Mouse (Mus musculus) spleen, adult 2 months (tissue): Measurements from ENCODE around the gene Cwc22. TPM values are rescaled to one million over a fixed set of nuclear protein-coding genes. Genes with fewer than 3 reads are reported as not detected.

Experiments used
- DNase-seq, 2 experiments: peaks; one replicate each; pipeline versions ENCODE4 v3.0.0 to v3.0.0-alpha.2; 2012 to 2021; ENCODE audit warnings: low spot score in 2 of 2, low read depth in 1 of 2
- H3K27ac ChIP-seq: fragments of 200-500 bp; 2 replicates; pipeline ENCODE4 v1.5.1; 2012; ENCODE audit warnings: low read length, inconsistent platforms; ENCODE audit not compliant: insufficient read depth
- H3K27me3 ChIP-seq: fragments of 200-500 bp; 2 replicates; pipeline ENCODE4 v1.6.1; 2012; ENCODE audit warnings: mild to moderate bottlenecking, moderate library complexity, low read length, inconsistent platforms; ENCODE audit not compliant: control insufficient read depth, insufficient read depth
- H3K36me3 ChIP-seq: fragments of 200-500 bp; 2 replicates; pipeline ENCODE4 v1.6.1; 2012; ENCODE audit warnings: mild to moderate bottlenecking, low read length, inconsistent platforms; ENCODE audit not compliant: control insufficient read depth, insufficient read depth
- H3K4me1 ChIP-seq: fragments of 200-500 bp; 2 replicates; pipeline ENCODE4 v1.6.1; 2011; ENCODE audit warnings: inconsistent platforms; ENCODE audit not compliant: control insufficient read depth, insufficient read depth, insufficient read length
- H3K4me3 ChIP-seq: fragments of 200-500 bp; 2 replicates; pipeline ENCODE4 v1.5.1; 2011; ENCODE audit warnings: mild to moderate bottlenecking, inconsistent platforms; ENCODE audit not compliant: insufficient read depth, insufficient read length; ENCODE audit errors: extremely low read depth
- CTCF ChIP-seq: fragments of 200-500 bp; IDR thresholded peaks from 2 replicates; pipeline ENCODE4 v1.5.1; 2011; ENCODE audit warnings: mild to moderate bottlenecking, inconsistent platforms; ENCODE audit not compliant: insufficient read depth, insufficient read length, insufficient replicate concordance; ENCODE audit errors: extremely low read depth
- POLR2A ChIP-seq: fragments of 200-500 bp; IDR thresholded peaks from 2 replicates; pipeline ENCODE4 v1.6.1; 2011; ENCODE audit warnings: low read depth, low read length, inconsistent platforms
- WGBS: fragments of 180-500 bp; shearing (Covaris S2); methylation state at CpG from one replicate; pipeline ENCODE4 v1.1.7; 2018; 5-methylcytosine and 5-hydroxymethylcytosine counted together
- polyA plus RNA-seq: library from polyadenylated mRNA; depleted of rRNA; stranded (reverse); fragments of >200 nt; gene quantifications from 2 replicates; pipeline ENCODE4 v1.2.3, GENCODE M21; 2012

Cwc22 gene
- polyA plus RNA-seq, 1 experiment = 2.9 TPM

DNA sequence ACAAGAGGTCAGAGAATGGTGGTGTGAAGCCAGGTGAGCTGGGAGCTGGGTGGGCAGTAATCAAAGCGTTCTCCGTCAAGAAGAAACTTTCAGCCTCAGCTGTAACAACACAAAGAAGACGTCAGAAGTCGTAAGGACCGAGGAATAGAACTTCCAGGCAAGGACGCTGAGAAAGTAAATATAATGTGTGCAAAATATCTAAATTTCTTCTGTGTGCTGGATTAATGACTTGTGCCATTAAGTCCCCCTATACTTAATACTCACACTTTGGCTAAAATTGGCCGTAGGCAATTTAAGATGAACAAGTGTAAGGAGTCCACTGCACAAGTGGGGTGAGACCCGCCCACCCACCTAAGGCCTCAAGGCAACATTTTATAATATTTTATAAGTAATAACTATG, 51.3 kb downstream of the Cwc22 start:
- Histone ChIP-seq H3K27ac (no peak overlapping the region), H3K27me3 (no peaks in the 10 kb centered on the region), H3K4me3 (no peak overlapping the region), H3K36me3 (peaks cover 39% of the 10 kb centered on the region), H3K4me1 (no peaks in the 10 kb centered on the region)
- WGBS = 96% methylated on average over 8 of the region's 8 CpGs
- DNase-seq = no peak
- no peak for TF ChIP-seq POLR2A
- TF ChIP-seq CTCF = no peak

DNA sequence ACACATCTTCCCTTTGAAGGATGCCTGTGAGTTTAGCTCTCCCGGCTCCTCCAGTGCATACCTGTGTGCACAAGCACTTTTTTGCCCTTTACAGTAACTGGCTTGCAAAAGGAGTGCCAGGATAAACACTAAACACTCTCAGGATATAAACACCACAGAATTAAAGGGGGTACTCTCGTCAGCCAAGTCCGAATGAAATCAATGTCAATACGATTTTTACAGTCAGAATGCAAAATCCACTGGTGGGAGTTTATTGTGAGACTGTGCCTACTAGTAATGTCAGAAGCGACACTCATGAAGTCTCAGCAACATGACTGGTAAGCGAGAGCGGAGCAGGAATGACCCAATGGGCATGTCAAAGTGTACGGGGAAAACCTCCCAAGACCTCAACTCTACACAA, 52.7 kb downstream of the Cwc22 start:
- TF ChIP-seq CTCF (no peak), POLR2A (no peak)
- no peaks in the 10 kb centered on the region for H3K27me3 ChIP-seq
- H3K4me3 ChIP-seq = no peak overlapping the region
- no peak for DNase-seq
- H3K4me1 ChIP-seq = no peaks in the 10 kb centered on the region
- 96% methylated on average over 8 of the region's 8 CpGs for WGBS
- peaks cover 29% of the 10 kb centered on the region for H3K36me3 ChIP-seq
- H3K27ac ChIP-seq = no peak overlapping the region

DNA sequence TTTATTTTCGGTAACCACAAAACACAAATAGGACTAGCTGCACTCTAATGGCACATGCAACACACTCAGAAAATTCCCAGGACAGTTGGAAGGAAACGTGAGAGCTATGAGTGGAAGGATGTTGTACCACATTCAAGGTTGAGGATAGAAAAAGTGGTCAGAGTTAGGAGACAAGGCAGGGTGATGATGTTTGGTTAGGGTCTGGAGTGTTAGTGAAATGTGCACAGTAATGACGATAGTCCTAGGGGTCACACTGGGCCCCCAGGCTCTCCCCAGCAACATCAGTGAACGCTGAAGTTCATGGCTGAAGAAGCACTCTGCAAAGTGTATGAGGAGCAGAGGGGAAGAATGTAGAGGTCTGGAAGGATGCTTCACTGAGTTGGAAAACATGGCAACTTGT, 53.6 kb downstream of the Cwc22 start:
- H3K27me3 ChIP-seq = no peaks in the 10 kb centered on the region
- H3K4me1 ChIP-seq = no peaks in the 10 kb centered on the region
- H3K36me3 ChIP-seq = peaks cover 21% of the 10 kb centered on the region
- DNase-seq = no peak
- H3K27ac ChIP-seq = no peak overlapping the region
- no peak for TF ChIP-seq POLR2A
- no peak for TF ChIP-seq CTCF
- WGBS = 92% methylated on average over 4 of the region's 4 CpGs
- no peak overlapping the region for H3K4me3 ChIP-seq

GRCm38 (mm10) chr2:77890836-77891438, 55.2 kb downstream of the Cwc22 start:
- TF ChIP-seq POLR2A = no peak
- no peak for TF ChIP-seq CTCF
- Histone ChIP-seq H3K27me3 (no peaks in the 10 kb centered on the region), H3K4me3 (no peak overlapping the region), H3K4me1 (no peaks in the 10 kb centered on the region), H3K27ac (no peak overlapping the region), H3K36me3 (peaks cover 15% of the 10 kb centered on the region)
- WGBS = 91% methylated on average over 5 of the region's 5 CpGs
- DNase-seq = no peak

GRCm38 (mm10) chr2:77889949-77890348, 56.2 kb downstream of the Cwc22 start:
- no peaks in the 10 kb centered on the region for H3K4me1 ChIP-seq
- peaks cover 14% of the 10 kb centered on the region for H3K36me3 ChIP-seq
- H3K4me3 ChIP-seq = no peak overlapping the region
- no peak for TF ChIP-seq CTCF
- no peak for TF ChIP-seq POLR2A
- 94% methylated on average over 6 of the region's 6 CpGs for WGBS
- H3K27me3 ChIP-seq = no peaks in the 10 kb centered on the region
- no peak for DNase-seq
- no peak overlapping the region for H3K27ac ChIP-seq

- no peaks in the 10 kb centered on the region for H3K27me3 ChIP-seq
- TF ChIP-seq POLR2A (no peak), CTCF (no peak)
- H3K36me3 ChIP-seq = peaks cover 10% of the 10 kb centered on the region
- WGBS = 92% methylated on average over 5 of the region's 5 CpGs
- no peaks in the 10 kb centered on the region for H3K4me1 ChIP-seq
- no peak overlapping the region for H3K4me3 ChIP-seq
- no peak overlapping the region for H3K27ac ChIP-seq
- DNase-seq = no peak
Measured at GRCm38 (mm10) chr2:77889401-77889800, 56.8 kb downstream of the Cwc22 start.

- DNase-seq = no peak
- WGBS = 88% methylated on average over 2 of the region's 2 CpGs
- peaks cover 6% of the 10 kb centered on the region for H3K36me3 ChIP-seq
- no peaks in the 10 kb centered on the region for H3K27me3 ChIP-seq
- no peak overlapping the region for H3K4me3 ChIP-seq
- no peak overlapping the region for H3K27ac ChIP-seq
- TF ChIP-seq POLR2A = no peak
- no peak for TF ChIP-seq CTCF
- no peaks in the 10 kb centered on the region for H3K4me1 ChIP-seq
Measured at GRCm38 (mm10) chr2:77888826-77889225, 57.3 kb downstream of the Cwc22 start.
